Mouse (Mus musculus) E14TG2a.4 (cell line): ENCODE measurements around the gene Macrod1.

Experiments used
- CTCF ChIP-seq: conservative IDR thresholded peaks from 2 replicates; pipeline ENCODE4 v1.5.1; 2014; ENCODE audit warnings: low read length
- NANOG ChIP-seq: IDR thresholded peaks from 2 replicates; pipeline ENCODE4 v1.6.1; 2014; ENCODE audit warnings: borderline replicate concordance, low read length, mixed read lengths

- TF ChIP-seq CTCF (no peak), NANOG (no peak)
Observed at GRCm38 (mm10) chr19:7235461-7235860, 178.9 kb downstream of the Macrod1 start.
